Mouse (Mus musculus) megakaryocyte, embryonic 14.5 days (primary cell): ENCODE results near the gene Cxcl2.

Source experiments
- FLI1 ChIP-seq: IDR thresholded peaks from 2 replicates; pipeline ENCODE4 v1.6.1; 2012; ENCODE audit warnings: low read length, inconsistent platforms, mixed read lengths
- GATA1 ChIP-seq: IDR thresholded peaks from 3 replicates; pipeline ENCODE4 v1.6.1; 2012; ENCODE audit warnings: mixed read lengths, low read length, inconsistent platforms, borderline replicate concordance

- no peak for TF ChIP-seq GATA1
- TF ChIP-seq FLI1 = no peak
Observed at GRCm38 (mm10) chr5:90872377-90872776, 31.3 kb upstream of the Cxcl2 start.
